Mouse (Mus musculus) MEL-GATA-1-ER (cell line): ENCODE results near the gene Dab2.

Experiments
- DNase-seq: peaks from one replicate; pipeline ENCODE4 v3.0.0-alpha.2; 2012; ENCODE audit warnings: low read depth; ENCODE audit errors: extremely low read depth

Gene Dab2

GRCm38 (mm10) chr15:6325443-6325842 lies 25.9 kb downstream of the Dab2 start:
- no peak for DNase-seq

- DNase-seq, result no peak
Observed at GRCm38 (mm10) chr15:6326011-6326410, 26.4 kb downstream of the Dab2 start.

- no peak for DNase-seq
Observed at GRCm38 (mm10) chr15:6331380-6331779, 31.8 kb downstream of the Dab2 start.

- peak; percentile 26 for DNase-seq
Observed at GRCm38 (mm10) chr15:6334664-6335206, 35.1 kb downstream of the Dab2 start.

GRCm38 (mm10) chr15:6339767-6340166 lies 40.2 kb downstream of the Dab2 start:
- DNase-seq, result no peak

- DNase-seq, result no peak
Observed at GRCm38 (mm10) chr15:6340347-6340746, 40.8 kb downstream of the Dab2 start.

GRCm38 (mm10) chr15:6341427-6341826 lies 41.8 kb downstream of the Dab2 start:
- DNase-seq, result no peak

GRCm38 (mm10) chr15:6353901-6354300 lies 54.3 kb downstream of the Dab2 start:
- no peak for DNase-seq

- no peak for DNase-seq
Observed at GRCm38 (mm10) chr15:6359859-6360258, 60.3 kb downstream of the Dab2 start.

- no peak for DNase-seq
Observed at GRCm38 (mm10) chr15:6369974-6370373, 70.4 kb downstream of the Dab2 start.

GRCm38 (mm10) chr15:6371486-6371885 lies 71.9 kb downstream of the Dab2 start:
- no peak for DNase-seq

- no peak for DNase-seq
Observed at GRCm38 (mm10) chr15:6375016-6375415, 75.4 kb downstream of the Dab2 start.

- no peak for DNase-seq
Observed at GRCm38 (mm10) chr15:6376001-6376400, 76.4 kb downstream of the Dab2 start.

- DNase-seq, result no peak
Observed at GRCm38 (mm10) chr15:6376785-6377184, 77.2 kb downstream of the Dab2 start.

- no peak for DNase-seq
Observed at GRCm38 (mm10) chr15:6384027-6384426, 84.4 kb downstream of the Dab2 start.

GRCm38 (mm10) chr15:6385241-6385640 lies 85.7 kb downstream of the Dab2 start:
- no peak for DNase-seq

GRCm38 (mm10) chr15:6386159-6386951 lies 86.8 kb downstream of the Dab2 start:
- no peak for DNase-seq

GRCm38 (mm10) chr15:6386961-6387728 lies 87.6 kb downstream of the Dab2 start:
- DNase-seq, result no peak

- no peak for DNase-seq
Observed at GRCm38 (mm10) chr15:6387729-6388070, 88.1 kb downstream of the Dab2 start.

- no peak for DNase-seq
Observed at GRCm38 (mm10) chr15:6388146-6388545, 88.6 kb downstream of the Dab2 start.

- DNase-seq, result no peak
Observed at GRCm38 (mm10) chr15:6388631-6389030, 89.0 kb downstream of the Dab2 start.

GRCm38 (mm10) chr15:6390106-6390505 lies 90.5 kb downstream of the Dab2 start:
- DNase-seq, result no peak
